Mouse (Mus musculus) bone marrow macrophage, adult 2 months (primary cell): ENCODE data around the gene Ccdc173.

Experiments
- CTCF ChIP-seq: IDR thresholded peaks from 2 replicates; pipeline ENCODE4 v1.5.1; 2012; ENCODE audit warnings: low read depth, mild to moderate bottlenecking, low read length, moderate library complexity
- POLR2A ChIP-seq: IDR thresholded peaks from 2 replicates; pipeline ENCODE4 v1.6.1; 2012; ENCODE audit warnings: mild to moderate bottlenecking, low read depth, low read length, borderline replicate concordance

DNA sequence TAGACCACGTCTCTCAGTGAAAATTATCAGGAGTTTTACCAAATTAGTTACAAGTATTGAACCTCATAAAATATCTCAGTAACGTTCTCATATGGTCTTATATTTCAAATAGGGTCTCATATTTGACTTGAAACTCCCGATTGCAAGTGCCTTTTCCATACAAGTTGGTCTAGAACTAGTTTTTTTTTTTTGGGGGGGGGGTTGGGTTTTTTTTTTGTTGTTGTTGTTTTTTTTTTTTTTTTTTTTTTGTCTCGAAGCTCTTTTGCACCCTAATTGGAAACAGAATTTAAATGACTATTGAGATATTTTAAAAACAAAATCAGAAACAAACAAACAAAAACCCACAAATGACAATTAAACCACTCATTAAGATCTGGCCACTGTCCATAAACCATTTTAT is 1.3 kb upstream of the Ccdc173 start:
- no peak for TF ChIP-seq CTCF
- no peak for TF ChIP-seq POLR2A
